Mouse (Mus musculus) intestine, embryonic 14.5 days (tissue): ENCODE results near the gene Trim37. TPM values are rescaled to one million over a fixed set of nuclear protein-coding genes. Genes with fewer than 3 reads are reported as not detected.

ENCODE experiments used
- ATAC-seq: fragments of 200-750 bp; cut with Nextera tagmentation; replicated peaks from 2 replicates; pipeline ENCODE4 v1.8.0; 2017; ENCODE audit warnings: low read depth, moderate number of reproducible peaks, moderate TSS enrichment, moderate library complexity; ENCODE audit not compliant: low FRiP score, low TSS enrichment
- DNase-seq: peaks from one replicate; pipeline ENCODE4 v3.0.0-alpha.2; 2018; ENCODE audit warnings: low spot score
- H3K27ac ChIP-seq: fragments of 300-500 bp; sonication (generic); 2 replicates; pipeline ENCODE4 v1.5.1; 2014; ENCODE audit warnings: low read depth, mild to moderate bottlenecking, control low read depth
- H3K27me3 ChIP-seq: fragments of 300-500 bp; sonication (generic); replicated peaks from 2 replicates; pipeline ENCODE4 v1.6.1; 2014; ENCODE audit warnings: low read length, control low read depth; ENCODE audit not compliant: control insufficient read depth, insufficient read depth
- H3K36me3 ChIP-seq: fragments of 300-500 bp; sonication (generic); 2 replicates; pipeline ENCODE4 v1.6.1; 2014; ENCODE audit warnings: low read length, control low read depth; ENCODE audit not compliant: control insufficient read depth, insufficient read depth
- H3K4me1 ChIP-seq: fragments of 300-500 bp; sonication (generic); replicated peaks from 2 replicates; pipeline ENCODE4 v1.6.1; 2014; ENCODE audit warnings: low read length, control low read depth, mixed read lengths; ENCODE audit not compliant: control insufficient read depth, insufficient read depth
- H3K4me2 ChIP-seq: fragments of 300-500 bp; sonication (generic); 2 replicates; pipeline ENCODE4 v1.6.1; 2014; ENCODE audit warnings: low read length
- H3K4me3 ChIP-seq: fragments of 300-500 bp; sonication (generic); 2 replicates; pipeline ENCODE4 v1.5.1; 2014; ENCODE audit warnings: low read depth, low read length, control low read depth, mixed read lengths
- H3K9ac ChIP-seq: fragments of 300-500 bp; sonication (generic); 2 replicates; pipeline ENCODE4 v1.6.1; 2014; ENCODE audit warnings: mild to moderate bottlenecking, low read length
- H3K9me3 ChIP-seq: fragments of 300-500 bp; sonication (generic); 2 replicates; pipeline ENCODE4 v1.6.1; 2016; ENCODE audit warnings: low read length, control low read depth; ENCODE audit not compliant: control insufficient read depth
- WGBS: fragments of 180-500 bp; shearing (Covaris S2); extraction: QIAGEN DNeasy Blood & Tissue Kit; methylation state at CpG from one replicate; pipeline ENCODE4 v1.1.7; 2014; 5-methylcytosine and 5-hydroxymethylcytosine counted together
- polyA plus RNA-seq: library from polyadenylated mRNA; unstranded; fragments of >200 nt; fragmentation: Nextera tagmentation; extraction: Ambion mirVana; gene quantifications from 2 replicates; pipeline ENCODE4 v1.2.1, GENCODE M21; 2014

Trim37 gene
- polyA plus RNA-seq, 1 experiment from 2014 or later: 31.3 TPM

DNA sequence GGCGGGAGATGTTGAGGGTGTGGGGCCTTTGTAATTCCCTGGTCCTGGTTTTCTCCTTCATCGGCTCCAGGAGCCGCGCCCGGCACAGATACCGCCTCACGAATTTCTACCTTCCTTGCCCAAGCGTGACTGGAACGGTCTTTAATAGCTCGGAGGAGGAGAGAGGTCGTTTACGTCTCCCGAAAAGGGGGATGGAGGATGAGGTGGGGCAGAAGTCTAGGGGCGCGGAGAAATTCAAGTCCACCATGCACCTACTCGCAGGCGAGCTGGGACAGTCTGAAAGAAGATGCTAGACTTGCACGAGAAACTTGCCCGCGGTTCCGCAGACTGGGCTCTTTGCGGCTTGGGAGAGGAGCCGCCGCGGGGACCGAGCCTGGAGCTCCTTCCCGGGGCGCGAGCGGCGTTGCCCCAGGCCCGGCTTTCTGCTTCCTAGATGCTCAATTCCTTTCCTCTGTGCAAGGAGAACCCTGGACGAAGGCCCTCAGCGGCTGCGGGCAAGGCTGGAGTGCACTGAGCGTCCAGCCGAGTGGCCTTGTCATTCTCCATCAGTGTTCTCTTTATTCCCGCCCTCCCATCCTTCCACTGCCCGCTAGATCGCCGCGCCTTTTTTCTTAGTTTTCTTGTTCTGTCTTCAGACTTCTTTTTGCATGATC is 17.2 kb upstream of the Trim37 start:
- Histone ChIP-seq H3K9me3 (no peaks in the 10 kb centered on the region), H3K4me2 (peak overlapping the region; percentile 83), H3K36me3 (peaks cover 53% of the 10 kb centered on the region), H3K27ac (peak overlapping the region; percentile 97), H3K9ac (peak overlapping the region; percentile 98), H3K4me3 (peak overlapping the region; percentile 99), H3K27me3 (no peaks in the 10 kb centered on the region), H3K4me1 (peaks cover 9% of the 10 kb centered on the region)
- no peak for DNase-seq
- WGBS: under 1% methylated on average over 42 of the region's 42 CpGs
- ATAC-seq: no peak

DNA sequence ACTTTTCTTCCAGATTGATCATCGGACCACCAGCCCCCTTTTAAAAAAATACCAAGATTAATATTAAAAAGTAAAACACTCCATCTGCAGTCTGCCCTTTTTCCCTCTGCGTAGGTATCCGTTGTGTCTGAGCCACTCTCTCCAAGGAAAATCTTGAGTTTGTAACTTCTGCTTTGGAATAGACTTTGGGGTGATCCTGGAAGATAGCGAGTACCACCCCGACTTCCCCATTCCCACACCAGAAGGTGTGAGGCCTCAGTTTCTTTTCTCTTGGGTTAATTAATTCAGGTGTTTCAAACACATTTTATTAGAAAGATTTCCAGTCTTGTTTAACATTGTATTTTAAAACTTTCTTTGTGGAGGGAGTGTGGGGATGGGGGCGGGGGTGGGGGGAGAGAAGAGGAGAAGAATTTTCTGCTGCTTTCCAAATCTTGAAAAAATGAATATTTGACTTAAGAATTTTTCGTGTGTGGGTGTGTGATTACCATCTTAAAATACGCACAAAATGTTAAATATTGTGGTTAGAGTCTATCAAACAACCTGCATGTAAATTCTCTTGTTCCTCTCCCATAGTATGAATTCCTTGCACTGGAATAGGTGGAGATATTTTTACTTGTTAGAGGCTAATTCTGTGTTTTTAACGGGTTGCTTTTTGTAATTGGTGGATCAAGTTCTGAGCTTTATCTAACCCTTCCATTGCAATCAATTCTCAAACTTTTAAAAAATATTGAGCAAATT is 16.5 kb upstream of the Trim37 start:
- WGBS: 5% methylated on average over 9 of the region's 9 CpGs
- Histone ChIP-seq H3K4me3 (peak overlapping the region; percentile 99), H3K9ac (peak overlapping the region; percentile 98), H3K4me2 (peak overlapping the region; percentile 83), H3K36me3 (peaks cover 53% of the 10 kb centered on the region), H3K4me1 (peaks cover 9% of the 10 kb centered on the region), H3K27ac (peak overlapping the region; percentile 97), H3K27me3 (no peaks in the 10 kb centered on the region), H3K9me3 (no peaks in the 10 kb centered on the region)
- ATAC-seq: no peak
- DNase-seq: no peak

DNA sequence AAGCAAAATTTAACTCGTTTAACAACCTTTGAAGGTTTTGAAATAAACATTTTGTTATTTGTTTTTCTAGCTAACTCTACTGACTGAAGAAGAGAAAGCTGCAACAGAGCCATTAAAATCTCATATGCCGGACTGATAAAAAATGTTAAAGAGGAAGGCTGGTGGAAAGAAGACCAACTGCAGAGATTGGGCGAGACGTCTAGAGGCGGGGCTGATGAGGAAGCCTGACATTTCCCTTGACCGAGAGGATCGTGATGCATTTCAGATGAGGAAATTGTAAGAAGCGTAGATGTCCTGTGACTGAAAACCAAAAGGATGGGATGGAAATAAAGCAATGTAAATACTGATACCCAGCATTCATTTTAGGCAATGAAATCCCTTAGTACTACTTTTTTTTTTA is 5.0 kb upstream of the Trim37 start:
- H3K27me3 ChIP-seq: no peaks in the 10 kb centered on the region
- 84% methylated on average over 8 of the region's 8 CpGs for WGBS
- no peak overlapping the region for H3K4me2 ChIP-seq
- no peak overlapping the region for H3K4me3 ChIP-seq
- peaks cover 72% of the 10 kb centered on the region for H3K36me3 ChIP-seq
- 0 out of 2 replicates have a peak, but pooled peaks cover 3% of the 10 kb centered on the region for H3K4me1 ChIP-seq
- H3K27ac ChIP-seq: no peak overlapping the region
- H3K9me3 ChIP-seq: no peaks in the 10 kb centered on the region
- no peak for DNase-seq
- no peak for ATAC-seq
- H3K9ac ChIP-seq: no peak overlapping the region

DNA sequence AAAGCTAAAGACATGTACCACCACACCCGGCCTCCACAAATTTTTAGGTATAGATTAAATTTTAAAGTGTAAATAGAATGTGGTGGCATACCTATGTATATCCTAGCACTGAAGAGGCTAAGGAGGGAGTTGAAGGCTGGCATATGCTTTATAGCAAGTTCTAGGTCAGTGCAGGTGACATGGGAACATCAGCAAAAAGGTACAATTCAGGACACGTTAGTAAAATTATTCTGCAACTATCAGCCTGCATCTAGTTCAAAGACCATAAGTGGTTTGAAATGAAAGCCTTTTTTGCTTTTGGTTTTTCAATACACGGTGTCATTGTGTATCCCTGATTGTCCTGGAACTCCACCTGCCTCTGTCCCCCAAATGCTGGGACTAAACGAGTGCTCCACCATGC is 1.3 kb upstream of the Trim37 start:
- no peak overlapping the region; the same call in 1 of the 2 replicates for H3K27ac ChIP-seq
- H3K4me2 ChIP-seq: peak overlapping the region; percentile 61
- H3K9ac ChIP-seq: peak overlapping the region; percentile 57; the same call in 1 of the 2 replicates
- peaks cover 43% of the 10 kb centered on the region for H3K36me3 ChIP-seq
- no peak overlapping the region for H3K4me3 ChIP-seq
- H3K4me1 ChIP-seq: peaks cover 9% of the 10 kb centered on the region; the same call in 1 of the 2 replicates
- no peaks in the 10 kb centered on the region for H3K27me3 ChIP-seq
- no peaks in the 10 kb centered on the region for H3K9me3 ChIP-seq
- WGBS: 59% methylated on average over 4 of the region's 4 CpGs
- no peak for DNase-seq
- no peak for ATAC-seq

DNA sequence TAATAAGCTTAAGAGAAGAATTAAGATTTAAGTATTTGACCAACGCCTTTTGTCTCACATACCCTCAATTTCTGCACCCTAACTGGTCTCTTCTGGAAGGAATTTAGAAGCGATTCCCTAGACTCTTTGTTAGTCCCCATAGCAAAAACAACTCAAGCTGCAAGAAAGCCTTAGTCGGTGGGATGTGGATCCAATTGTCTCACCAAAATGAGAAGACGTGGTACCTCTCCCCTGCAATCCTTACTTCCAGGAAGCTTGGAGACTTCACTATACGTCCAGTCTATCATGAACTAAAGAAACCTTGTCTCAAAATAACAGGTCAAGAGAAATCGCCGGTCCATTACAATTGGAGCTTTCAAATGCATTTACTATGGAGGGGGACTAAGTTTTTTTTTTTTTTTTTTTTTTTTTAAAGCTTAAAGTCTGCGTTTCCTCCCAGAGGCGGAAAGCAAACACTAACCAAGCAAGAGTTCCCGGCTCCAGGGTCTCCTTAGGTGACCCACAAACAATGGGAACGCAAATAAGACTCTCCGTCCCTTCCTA is 525 bp upstream of the Trim37 start:
- WGBS: 1% methylated on average over 12 of the region's 12 CpGs

DNA sequence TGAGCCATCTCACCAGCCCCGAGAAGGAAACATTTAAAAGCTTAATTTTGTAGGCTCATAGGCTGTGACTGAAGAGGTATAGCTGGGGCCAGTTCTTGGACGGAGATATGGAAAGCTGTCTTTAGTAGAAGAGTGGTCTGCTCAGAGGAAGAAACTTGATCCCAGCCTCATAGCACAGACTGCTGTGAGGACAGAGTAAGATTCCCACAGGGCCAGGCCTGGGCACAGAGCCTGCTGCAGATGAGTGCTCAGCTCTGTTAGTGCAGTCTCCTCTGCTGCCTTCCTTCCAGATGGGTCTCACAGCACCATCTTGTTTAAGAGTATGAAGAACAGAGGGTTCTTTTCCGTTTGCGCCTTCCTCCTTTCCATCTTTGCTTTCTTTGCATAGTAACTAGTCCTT is 9.4 kb downstream of the Trim37 start:
- no peak overlapping the region for H3K27ac ChIP-seq
- no peaks in the 10 kb centered on the region for H3K9me3 ChIP-seq
- ATAC-seq (no peak), DNase-seq (no peak)
- H3K9ac ChIP-seq: no peak overlapping the region
- no peaks in the 10 kb centered on the region for H3K4me1 ChIP-seq
- no peak overlapping the region for H3K4me2 ChIP-seq
- 91% methylated on average over 4 of the region's 4 CpGs for WGBS
- no peak overlapping the region for H3K4me3 ChIP-seq
- H3K27me3 ChIP-seq: no peaks in the 10 kb centered on the region
- H3K36me3 ChIP-seq: peaks cover 6% of the 10 kb centered on the region

More for the DNA sequence above, 525 bp upstream of the Trim37 start:
- no peaks in the 10 kb centered on the region for H3K27me3 ChIP-seq
- no peak for DNase-seq
- H3K27ac ChIP-seq: peak overlapping the region; percentile 86
- H3K36me3 ChIP-seq: peaks cover 39% of the 10 kb centered on the region
- H3K4me1 ChIP-seq: peaks cover 9% of the 10 kb centered on the region; the same call in 1 of the 2 replicates
- ATAC-seq: no peak
- H3K4me2 ChIP-seq: peak overlapping the region; percentile 61
- H3K4me3 ChIP-seq: peak overlapping the region; percentile 90
- H3K9me3 ChIP-seq: no peaks in the 10 kb centered on the region
- peak overlapping the region; percentile 57 for H3K9ac ChIP-seq

DNA sequence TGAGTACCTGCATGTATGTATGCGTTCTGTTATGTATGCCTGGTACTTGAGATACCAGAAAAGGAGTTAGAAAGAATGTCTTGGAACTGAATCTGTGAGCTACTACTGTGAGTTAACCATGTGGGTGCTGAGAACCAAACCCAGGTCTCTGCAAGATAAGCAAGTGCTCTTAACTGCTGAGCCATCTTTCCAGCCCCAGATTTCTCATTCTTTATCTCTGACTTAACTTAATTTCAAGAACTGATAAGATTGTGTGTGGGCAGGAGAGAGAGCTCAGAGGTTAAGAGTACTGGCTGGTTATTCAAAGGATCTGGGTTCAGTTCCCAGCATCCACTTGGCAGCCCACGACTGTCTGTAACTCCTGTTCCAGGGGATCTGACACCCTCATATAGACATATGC is 31.1 kb downstream of the Trim37 start:
- Histone ChIP-seq H3K4me1 (no peaks in the 10 kb centered on the region), H3K4me2 (no peak overlapping the region), H3K36me3 (peaks cover 21% of the 10 kb centered on the region), H3K27me3 (no peaks in the 10 kb centered on the region), H3K9me3 (no peaks in the 10 kb centered on the region), H3K9ac (no peak overlapping the region), H3K4me3 (no peak overlapping the region), H3K27ac (no peak overlapping the region)
- no peak for ATAC-seq
- no peak for DNase-seq
- WGBS: 89% methylated on average over 2 of the region's 2 CpGs

DNA sequence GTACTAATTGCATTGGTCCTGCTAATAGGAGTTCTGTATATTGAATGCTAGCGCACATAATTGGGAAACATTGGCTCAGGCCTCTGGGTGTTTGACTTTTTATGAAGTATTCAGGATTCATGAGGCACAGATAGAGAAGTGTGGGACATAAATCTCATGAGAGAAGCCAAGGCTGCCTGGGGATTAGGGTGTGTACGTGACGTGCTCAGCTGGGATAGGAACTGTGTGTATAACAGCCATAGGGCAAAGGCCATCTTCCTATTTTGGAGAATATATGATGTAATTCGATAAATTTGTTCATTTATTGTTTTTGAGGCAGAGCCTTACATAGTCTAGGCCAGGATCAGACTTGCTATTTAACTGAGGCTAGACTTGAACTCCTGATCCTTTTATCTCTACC is 35.8 kb downstream of the Trim37 start:
- no peak overlapping the region for H3K9ac ChIP-seq
- no peak for ATAC-seq
- H3K36me3 ChIP-seq: peaks cover 36% of the 10 kb centered on the region
- 84% methylated on average over 4 of the region's 4 CpGs for WGBS
- no peak overlapping the region for H3K4me2 ChIP-seq
- H3K27ac ChIP-seq: no peak overlapping the region
- H3K27me3 ChIP-seq: no peaks in the 10 kb centered on the region
- no peak for DNase-seq
- H3K4me1 ChIP-seq: no peaks in the 10 kb centered on the region
- H3K4me3 ChIP-seq: no peak overlapping the region
- no peaks in the 10 kb centered on the region for H3K9me3 ChIP-seq
